Mouse (Mus musculus) megakaryocyte, embryonic 14.5 days (primary cell): ENCODE measurements around the gene Mrps9. TPM values are rescaled to one million over a fixed set of nuclear protein-coding genes. Genes with fewer than 3 reads are reported as not detected.
"Not testable (repeated sequence)": the region's sequence is repeated elsewhere in the genome, so short reads cannot be mapped to it uniquely, and the experiment has no call there.

Source experiments
- H3K27me3 ChIP-seq: replicated peaks from 2 replicates; pipeline ENCODE3; 2012; ENCODE audit warnings: inconsistent platforms
- H3K36me3 ChIP-seq: replicated peaks from 2 replicates; pipeline ENCODE3; 2012; ENCODE audit warnings: low read length, inconsistent platforms, mixed read lengths
- H3K4me1 ChIP-seq: 2 replicates; pipeline ENCODE4 v1.6.1; 2012; ENCODE audit warnings: inconsistent platforms
- H3K4me3 ChIP-seq: replicated peaks from 2 replicates; pipeline ENCODE3; 2012; ENCODE audit warnings: moderate library complexity, mild to moderate bottlenecking, inconsistent platforms
- H3K9me3 ChIP-seq: 2 replicates; pipeline ENCODE4 v1.6.1; 2012; ENCODE audit warnings: inconsistent platforms
- FLI1 ChIP-seq: IDR thresholded peaks from 2 replicates; pipeline ENCODE4 v1.6.1; 2012; ENCODE audit warnings: low read length, inconsistent platforms, mixed read lengths
- GATA1 ChIP-seq: IDR thresholded peaks from 3 replicates; pipeline ENCODE4 v1.6.1; 2012; ENCODE audit warnings: mixed read lengths, low read length, inconsistent platforms, borderline replicate concordance
- polyA plus RNA-seq: library from polyadenylated mRNA; stranded (reverse); fragments of >175 nt; gene quantifications from 2 replicates; pipeline ENCODE4 v1.2.3, GENCODE M21; 2012; ENCODE audit warnings: low replicate concordance; ENCODE audit not compliant: insufficient read depth

The Mrps9 gene
- polyA plus RNA-seq, 1 experiment, result 28.4 TPM

GRCm38 (mm10) chr1:42874174-42874573 is 23.1 kb downstream of the Mrps9 start:
- Histone ChIP-seq H3K4me1 (peaks cover 30% of the 10 kb centered on the region), H3K9me3 (peaks cover 9% of the 10 kb centered on the region; the same call in 1 of the 2 replicates), H3K27me3 (no peaks in the 10 kb centered on the region), H3K4me3 (no peak overlapping the region), H3K36me3 (peaks cover 59% of the 10 kb centered on the region)
- TF ChIP-seq FLI1 (no peak), GATA1 (no peak)

GRCm38 (mm10) chr1:42875271-42875670 is 24.2 kb downstream of the Mrps9 start:
- TF ChIP-seq FLI1 (no peak), GATA1 (no peak)
- Histone ChIP-seq H3K4me3 (peak overlapping the region; percentile 5), H3K9me3 (peaks cover 9% of the 10 kb centered on the region; the same call in 1 of the 2 replicates), H3K27me3 (no peaks in the 10 kb centered on the region), H3K36me3 (peaks cover 67% of the 10 kb centered on the region), H3K4me1 (peaks cover 30% of the 10 kb centered on the region)

GRCm38 (mm10) chr1:42876463-42877093 is 25.5 kb downstream of the Mrps9 start:
- Histone ChIP-seq H3K4me3 (no peak overlapping the region), H3K36me3 (peaks cover 65% of the 10 kb centered on the region), H3K27me3 (no peaks in the 10 kb centered on the region), H3K9me3 (peaks cover 9% of the 10 kb centered on the region; the same call in 1 of the 2 replicates), H3K4me1 (peaks cover 23% of the 10 kb centered on the region)
- no peak for TF ChIP-seq GATA1
- no peak for TF ChIP-seq FLI1

DNA sequence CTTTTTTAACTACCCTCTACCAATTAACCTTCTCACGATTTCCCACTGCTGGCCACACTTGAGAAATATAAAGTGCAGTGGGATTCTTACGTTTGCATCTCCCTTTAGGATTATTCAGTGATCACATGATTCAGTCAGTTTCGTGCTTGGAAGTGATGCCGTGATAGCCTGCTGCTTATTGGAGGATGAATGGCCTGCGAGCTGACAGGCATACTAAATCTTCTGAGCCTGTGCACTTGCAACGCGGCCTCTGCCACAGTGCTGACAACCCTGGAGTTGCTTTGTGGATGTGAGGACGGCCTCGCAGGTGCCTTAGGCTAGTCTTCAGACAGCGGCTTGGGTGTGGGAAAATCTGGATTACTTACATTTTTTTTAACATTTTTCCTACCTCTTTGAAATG is 26.2 kb downstream of the Mrps9 start:
- peaks cover 65% of the 10 kb centered on the region for H3K36me3 ChIP-seq
- no peak overlapping the region for H3K4me3 ChIP-seq
- no peaks in the 10 kb centered on the region for H3K27me3 ChIP-seq
- TF ChIP-seq FLI1 (no peak), GATA1 (no peak)
- H3K9me3 ChIP-seq, result peaks cover 9% of the 10 kb centered on the region; the same call in 1 of the 2 replicates
- peaks cover 30% of the 10 kb centered on the region for H3K4me1 ChIP-seq

GRCm38 (mm10) chr1:42878851-42879250 is 27.8 kb downstream of the Mrps9 start:
- peaks cover 9% of the 10 kb centered on the region; the same call in 1 of the 2 replicates for H3K9me3 ChIP-seq
- H3K4me3 ChIP-seq, result no peak overlapping the region
- no peak for TF ChIP-seq FLI1
- no peak for TF ChIP-seq GATA1
- H3K27me3 ChIP-seq, result no peaks in the 10 kb centered on the region
- peaks cover 40% of the 10 kb centered on the region for H3K4me1 ChIP-seq
- peaks cover 61% of the 10 kb centered on the region for H3K36me3 ChIP-seq

DNA sequence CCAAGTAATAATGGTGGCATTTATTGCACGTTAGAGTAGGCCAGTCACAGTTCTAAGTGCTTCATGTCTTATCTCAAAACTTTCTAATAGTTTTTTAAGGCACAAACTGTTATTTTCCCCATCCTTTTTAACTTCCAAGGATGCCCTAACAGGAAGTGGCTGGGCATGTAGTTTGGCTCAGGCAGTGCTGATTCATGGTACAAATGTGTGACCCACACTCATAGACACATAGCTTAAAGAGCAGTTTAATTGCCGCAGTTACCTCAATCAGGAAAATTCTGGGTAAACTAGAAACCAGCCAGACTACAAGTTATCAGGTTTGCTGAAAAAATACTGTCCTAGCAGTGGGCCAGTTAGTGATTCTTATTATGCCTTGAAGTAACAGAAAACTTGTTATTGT is 31.2 kb downstream of the Mrps9 start:
- peaks cover 59% of the 10 kb centered on the region for H3K36me3 ChIP-seq
- TF ChIP-seq GATA1, result no peak
- no peak for TF ChIP-seq FLI1

GRCm38 (mm10) chr1:42883418-42883817 is 32.4 kb downstream of the Mrps9 start:
- H3K4me1 ChIP-seq, result peaks cover 29% of the 10 kb centered on the region
- H3K9me3 ChIP-seq, H3K27me3 ChIP-seq, H3K4me3 ChIP-seq: not testable (repeated sequence)
- peaks cover 57% of the 10 kb centered on the region for H3K36me3 ChIP-seq

More for the DNA sequence above, 31.2 kb downstream of the Mrps9 start:
- H3K27me3 ChIP-seq, result no peaks in the 10 kb centered on the region
- peaks cover 9% of the 10 kb centered on the region; the same call in 1 of the 2 replicates for H3K9me3 ChIP-seq
- peaks cover 36% of the 10 kb centered on the region for H3K4me1 ChIP-seq
- no peak overlapping the region for H3K4me3 ChIP-seq

GRCm38 (mm10) chr1:42887835-42888234 is 36.8 kb downstream of the Mrps9 start:
- TF ChIP-seq FLI1, result no peak
- no peak for TF ChIP-seq GATA1
- Histone ChIP-seq H3K27me3 (no peaks in the 10 kb centered on the region), H3K9me3 (no peaks in the 10 kb centered on the region), H3K36me3 (peaks cover 68% of the 10 kb centered on the region), H3K4me3 (no peak overlapping the region), H3K4me1 (peaks cover 8% of the 10 kb centered on the region)

- Histone ChIP-seq H3K4me3 (no peak overlapping the region), H3K9me3 (no peaks in the 10 kb centered on the region), H3K36me3 (peaks cover 71% of the 10 kb centered on the region), H3K27me3 (no peaks in the 10 kb centered on the region), H3K4me1 (peaks cover under 1% of the 10 kb centered on the region; the same call in 1 of the 2 replicates)
- TF ChIP-seq FLI1, result no peak
- no peak for TF ChIP-seq GATA1
These were observed 37.7 kb downstream of the Mrps9 start for GRCm38 (mm10) chr1:42888541-42889349.

DNA sequence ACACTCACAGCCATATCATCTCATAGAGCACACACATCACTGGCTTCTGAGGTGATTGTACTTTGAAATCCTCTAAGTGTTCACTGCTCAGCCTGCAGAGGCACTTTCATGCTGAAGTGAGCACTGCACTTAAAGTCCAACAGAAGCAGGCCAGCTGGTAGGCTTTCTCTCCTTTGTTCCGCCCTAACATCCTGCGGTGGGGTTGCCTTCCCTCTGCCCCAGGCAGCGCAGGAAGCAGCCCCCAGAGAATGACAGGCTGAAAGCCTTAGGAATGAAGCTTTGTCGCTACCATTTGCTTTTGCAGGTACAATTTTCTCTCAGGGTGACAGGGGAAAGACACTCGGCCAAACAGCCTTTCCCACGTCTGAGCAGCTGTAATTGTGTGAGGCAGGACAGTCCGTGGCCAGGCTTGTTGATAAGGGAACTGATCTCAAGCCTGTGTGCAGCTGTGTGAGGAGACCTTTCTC is 38.4 kb downstream of the Mrps9 start:
- peaks cover 75% of the 10 kb centered on the region for H3K36me3 ChIP-seq
- H3K4me3 ChIP-seq, result no peak overlapping the region
- no peaks in the 10 kb centered on the region for H3K27me3 ChIP-seq
- TF ChIP-seq FLI1 (no peak), GATA1 (no peak)
- H3K9me3 ChIP-seq, result no peaks in the 10 kb centered on the region
- H3K4me1 ChIP-seq, result no peaks in the 10 kb centered on the region
